Mouse (Mus musculus): Measurements from ENCODE around the gene Sgms2.

GRCm38 (mm10) chr3:131522243-131522642, 31.0 kb upstream of the Sgms2 start:
- TF ChIP-seq CTCF (IDR thresholded peaks at IDR 0.05; ENCODE audit: borderline replicate concordance, control insufficient read depth, extremely low read depth, insufficient read depth, low read length, poor library complexity): no peak
- TF ChIP-seq POLR2A (IDR thresholded peaks at IDR 0.05; ENCODE audit: control insufficient read depth, extremely low read depth, insufficient read depth, low read length, poor library complexity): no peak
